Mouse (Mus musculus) ES-Bruce4 (cell line): ENCODE measurements around the gene Chadl.

ENCODE experiments used
- CTCF ChIP-seq: IDR thresholded peaks from one replicate; pipeline ENCODE4 v1.8.1; 2011; ENCODE audit warnings: low read depth, low read length
- EP300 ChIP-seq: IDR thresholded peaks from 2 replicates; pipeline ENCODE4 v1.6.1; 2011; ENCODE audit warnings: low read depth, low read length; ENCODE audit not compliant: insufficient read depth
- POLR2A ChIP-seq: IDR thresholded peaks from one replicate; pipeline ENCODE4 v1.8.1; 2011; ENCODE audit warnings: low read length; ENCODE audit not compliant: insufficient read depth

DNA sequence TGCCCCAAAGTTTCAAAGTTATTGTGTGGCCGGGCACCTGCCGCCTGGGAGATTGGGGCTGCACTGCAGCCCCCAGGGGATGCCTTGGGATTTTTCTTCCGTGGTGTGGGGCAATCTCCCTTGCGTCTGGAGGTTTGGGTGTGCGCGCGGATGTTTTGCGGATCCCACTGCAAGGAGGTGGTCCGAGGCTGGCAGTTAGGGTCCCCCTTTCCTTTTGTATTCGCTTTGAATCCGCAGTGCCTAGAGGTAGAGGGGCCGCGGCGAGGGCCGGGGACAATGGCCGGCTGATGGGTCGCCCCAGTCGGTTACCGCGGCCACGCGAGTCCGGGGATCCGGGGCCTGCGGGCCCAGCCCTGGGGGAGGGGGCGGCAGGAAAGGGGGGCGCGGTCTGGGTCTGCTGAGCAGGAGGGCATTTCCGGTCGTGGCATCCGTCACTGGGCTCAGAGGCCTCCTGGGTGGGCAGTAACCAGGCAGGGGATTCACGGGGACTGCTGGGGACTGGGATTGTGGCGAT lies 48.6 kb upstream of the Chadl start:
- no peak for TF ChIP-seq CTCF
- TF ChIP-seq POLR2A, result no peak
- no peak for TF ChIP-seq EP300
